Mouse (Mus musculus) heart, embryonic 15.5 days (tissue): Measurements from ENCODE around the gene Prr12. TPM values are rescaled to one million over a fixed set of nuclear protein-coding genes. Genes with fewer than 3 reads are reported as not detected.

ENCODE experiments used
- ATAC-seq: fragments of 200-750 bp; cut with Nextera tagmentation; replicated peaks from 2 replicates; pipeline ENCODE4 v1.8.0; 2017; ENCODE audit warnings: low read depth, moderate TSS enrichment; ENCODE audit not compliant: insufficient number of reproducible peaks, insufficient read depth, low FRiP score
- H3K27ac ChIP-seq: fragments of 300-500 bp; sonication (generic); 2 replicates; pipeline ENCODE4 v1.5.1; 2015; ENCODE audit warnings: mild to moderate bottlenecking, inconsistent platforms
- H3K27me3 ChIP-seq: fragments of 300-500 bp; sonication (generic); 2 replicates; pipeline ENCODE4 v1.6.1; 2015; ENCODE audit warnings: inconsistent platforms
- H3K36me3 ChIP-seq: fragments of 300-500 bp; sonication (generic); 2 replicates; pipeline ENCODE4 v1.6.1; 2015; ENCODE audit warnings: mild to moderate bottlenecking, inconsistent platforms
- H3K4me1 ChIP-seq: fragments of 300-500 bp; sonication (generic); replicated peaks from 2 replicates; pipeline ENCODE4 v1.6.1; 2015; ENCODE audit warnings: inconsistent platforms
- H3K4me2 ChIP-seq: fragments of 300-500 bp; sonication (generic); 2 replicates; pipeline ENCODE4 v1.6.1; 2015; ENCODE audit warnings: inconsistent platforms, mild to moderate bottlenecking, moderate library complexity
- H3K4me3 ChIP-seq: fragments of 300-500 bp; sonication (generic); 2 replicates; pipeline ENCODE4 v1.5.1; 2015; ENCODE audit warnings: mild to moderate bottlenecking, inconsistent platforms
- H3K9ac ChIP-seq: fragments of 300-500 bp; sonication (generic); 2 replicates; pipeline ENCODE4 v1.6.1; 2015; ENCODE audit warnings: mild to moderate bottlenecking, inconsistent platforms
- H3K9me3 ChIP-seq: fragments of 300-500 bp; sonication (generic); replicated peaks from 2 replicates; pipeline ENCODE4 v1.6.1; 2016; ENCODE audit warnings: inconsistent platforms
- WGBS: fragments of 180-500 bp; shearing (Covaris S2); methylation state at CpG from one replicate; pipeline ENCODE4 v1.1.7; 2015; ENCODE audit warnings: mixed read lengths; 5-methylcytosine and 5-hydroxymethylcytosine counted together
- polyA plus RNA-seq: library from polyadenylated mRNA; unstranded; fragments of >200 nt; fragmentation: Nextera tagmentation; extraction: Ambion mirVana; gene quantifications from 2 replicates; pipeline ENCODE4 v1.2.1, GENCODE M21; 2015

Prr12 gene
- polyA plus RNA-seq, 1 experiment from 2014 or later: 5.0 TPM

GRCm38 (mm10) chr7:45017242-45018061, 35.2 kb downstream of the Prr12 start, which contains the start of gene Rras:
Gene Rras, plus strand, starts transcription at chr7:45017961.
- no peaks in the 10 kb centered on the region for H3K27me3 ChIP-seq
- peaks cover 15% of the 10 kb centered on the region for H3K36me3 ChIP-seq
- ATAC-seq: peak; percentile 89
- H3K9me3 ChIP-seq: no peaks in the 10 kb centered on the region
- under 1% methylated on average over 36 of the region's 36 CpGs for WGBS
- peaks cover 33% of the 10 kb centered on the region for H3K4me1 ChIP-seq
- H3K27ac ChIP-seq: peak within 1 kb of the TSS; percentile 100
- H3K4me2 ChIP-seq: peak within 1 kb of the TSS; percentile 80
- peak within 1 kb of the TSS; percentile 76 for H3K9ac ChIP-seq
- H3K4me3 ChIP-seq: peak within 1 kb of the TSS; percentile 94

DNA sequence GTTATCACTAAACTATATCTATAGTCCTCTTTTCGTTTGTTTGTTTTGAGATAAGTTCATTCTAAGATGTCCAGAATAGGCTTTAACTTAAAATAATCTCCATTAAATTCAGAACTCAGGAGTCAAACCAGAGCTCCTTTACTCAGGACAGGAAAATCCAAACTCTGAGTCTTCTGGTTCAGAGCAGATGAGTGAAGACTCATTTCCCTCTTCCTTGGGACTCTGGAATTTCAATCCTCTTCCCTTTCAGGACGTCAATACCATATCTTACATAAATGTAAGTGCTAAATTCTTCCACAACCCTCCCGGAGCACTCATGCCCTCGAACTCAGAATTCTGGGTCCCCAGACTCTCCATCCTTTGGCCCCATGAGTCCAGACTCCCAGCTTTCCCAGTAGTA, 35.9 kb downstream of the Prr12 start:
- H3K4me3 ChIP-seq: peak overlapping the region; percentile 94
- peaks cover 22% of the 10 kb centered on the region for H3K36me3 ChIP-seq
- peak overlapping the region; percentile 80 for H3K4me2 ChIP-seq
- no peaks in the 10 kb centered on the region for H3K27me3 ChIP-seq
- 1% methylated on average over 4 of the region's 4 CpGs for WGBS
- peaks cover 33% of the 10 kb centered on the region for H3K4me1 ChIP-seq
- no peaks in the 10 kb centered on the region for H3K9me3 ChIP-seq
- ATAC-seq: no peak
- peak overlapping the region; percentile 100 for H3K27ac ChIP-seq
- H3K9ac ChIP-seq: peak overlapping the region; percentile 65

DNA sequence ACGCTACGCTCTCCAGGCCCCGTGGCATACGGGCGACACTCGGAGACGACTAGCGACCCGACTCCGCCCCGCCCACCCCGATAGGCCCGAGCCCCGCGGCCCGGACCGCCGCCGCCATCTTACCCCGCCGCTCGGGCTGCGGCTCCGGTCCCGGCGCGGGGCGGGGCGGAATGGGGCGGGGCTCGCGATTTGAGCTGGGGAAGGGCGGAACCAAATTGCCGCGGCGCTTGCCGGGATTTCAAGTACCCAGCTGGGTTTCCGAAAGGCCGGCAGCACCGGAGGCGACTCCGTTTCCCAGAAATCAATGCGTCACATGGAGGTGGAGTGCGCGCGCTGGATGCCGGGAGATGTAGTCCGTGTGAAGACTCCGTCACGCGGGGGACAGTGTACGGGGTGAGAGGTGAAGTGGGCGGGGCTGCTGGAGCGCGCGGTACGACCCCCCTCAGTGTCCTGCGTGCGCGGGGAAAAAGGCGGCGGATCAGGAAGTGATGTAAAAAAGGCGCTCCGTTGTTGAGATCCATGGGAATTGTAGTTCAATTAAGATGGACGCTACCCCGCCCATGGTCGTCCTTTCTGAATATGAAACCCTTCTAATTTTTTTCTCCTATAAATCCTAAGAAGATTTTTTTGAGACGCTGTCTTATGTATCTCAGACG, 36.6 kb downstream of the Prr12 start, which contains the start of gene Scaf1:
Scaf1 (minus strand) TSS at position 407 of the 656 bp plus-strand sequence.
- Histone ChIP-seq H3K4me1 (peaks cover 33% of the 10 kb centered on the region), H3K36me3 (peaks cover 25% of the 10 kb centered on the region), H3K4me2 (peak within 1 kb of the TSS; percentile 80), H3K9me3 (no peaks in the 10 kb centered on the region), H3K27ac (peak within 1 kb of the TSS; percentile 100), H3K9ac (peak within 1 kb of the TSS; percentile 98), H3K27me3 (no peaks in the 10 kb centered on the region), H3K4me3 (peak within 1 kb of the TSS; percentile 94)
- WGBS: under 1% methylated on average over 69 of the region's 69 CpGs
- ATAC-seq: peak; percentile 84

- Histone ChIP-seq H3K27ac (peak overlapping the region; percentile 100), H3K4me1 (peaks cover 33% of the 10 kb centered on the region), H3K27me3 (no peaks in the 10 kb centered on the region), H3K9me3 (no peaks in the 10 kb centered on the region), H3K4me2 (peak overlapping the region; percentile 80), H3K9ac (peak overlapping the region; percentile 98), H3K4me3 (peak overlapping the region; percentile 94), H3K36me3 (peaks cover 23% of the 10 kb centered on the region)
- no peak for ATAC-seq
- under 1% methylated on average over 20 of the region's 20 CpGs for WGBS
Observed at GRCm38 (mm10) chr7:45015344-45015956, 37.2 kb downstream of the Prr12 start.

DNA sequence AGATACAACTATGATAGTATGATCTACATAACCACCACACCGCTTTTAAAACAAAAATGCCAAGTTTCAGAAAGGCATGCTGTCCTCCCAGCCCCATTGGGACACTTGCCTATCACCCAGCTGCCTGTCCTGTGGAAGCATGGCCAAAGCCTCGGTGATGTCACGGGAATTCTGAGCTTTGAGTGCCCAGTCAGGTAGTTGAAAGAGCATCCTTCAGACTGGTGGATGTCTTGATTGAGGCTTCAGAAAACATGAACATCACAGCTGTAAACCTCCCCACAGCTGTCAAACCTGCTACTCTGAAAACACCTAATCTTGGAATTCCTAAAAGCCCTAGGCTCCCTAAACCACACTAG, 38.6 kb downstream of the Prr12 start:
- peaks cover 22% of the 10 kb centered on the region for H3K4me1 ChIP-seq
- H3K27ac ChIP-seq: no peak overlapping the region
- no peak for ATAC-seq
- H3K27me3 ChIP-seq: no peaks in the 10 kb centered on the region
- no peak overlapping the region for H3K4me3 ChIP-seq
- no peaks in the 10 kb centered on the region for H3K9me3 ChIP-seq
- 0 out of 2 replicates have a peak overlapping the region, but pooled peaks have one; percentile 23 for H3K9ac ChIP-seq
- no peak overlapping the region; the same call in 1 of the 2 replicates for H3K4me2 ChIP-seq
- 89% methylated on average over 3 of the region's 3 CpGs for WGBS
- H3K36me3 ChIP-seq: peaks cover 37% of the 10 kb centered on the region

DNA sequence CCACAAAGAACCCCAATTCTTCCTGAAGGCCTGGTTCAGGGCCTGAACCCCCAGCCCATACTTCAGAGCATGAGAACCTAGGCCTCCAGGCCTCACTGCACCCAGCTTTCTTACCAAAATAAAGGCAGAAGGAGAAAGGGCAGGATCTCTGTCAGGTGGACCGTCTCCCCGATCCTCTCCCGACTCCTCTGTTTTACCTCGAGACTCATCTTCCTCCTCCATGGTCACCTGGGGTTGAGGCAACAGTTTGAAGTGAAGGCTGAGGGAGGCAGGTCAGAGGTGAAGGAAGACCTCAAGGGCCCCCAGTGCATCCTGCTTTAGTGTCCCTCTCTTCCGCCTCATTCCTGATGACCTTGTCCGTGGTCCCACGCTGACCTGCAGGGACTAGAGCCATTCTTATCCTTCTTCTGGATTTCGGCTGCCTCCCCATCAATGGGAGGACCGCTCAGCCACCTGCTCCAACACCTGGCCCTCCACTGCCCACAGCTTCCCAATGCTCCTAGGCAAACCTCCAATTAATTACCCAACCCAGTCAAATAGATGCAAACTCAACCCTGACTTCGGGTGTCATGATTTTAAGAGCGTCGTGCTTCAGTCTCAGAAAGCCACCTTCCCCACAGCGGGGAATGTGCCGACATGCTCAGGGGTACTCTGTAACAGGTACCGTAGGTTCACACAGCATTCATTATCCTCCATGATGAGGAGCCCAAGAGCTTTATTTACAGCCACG, 39.1 kb downstream of the Prr12 start:
- no peak overlapping the region for H3K4me2 ChIP-seq
- H3K36me3 ChIP-seq: peaks cover 42% of the 10 kb centered on the region
- H3K4me3 ChIP-seq: no peak overlapping the region
- ATAC-seq: no peak
- H3K9ac ChIP-seq: no peak overlapping the region
- peaks cover 17% of the 10 kb centered on the region for H3K4me1 ChIP-seq
- no peak overlapping the region for H3K27ac ChIP-seq
- no peaks in the 10 kb centered on the region for H3K9me3 ChIP-seq
- WGBS: 93% methylated on average over 16 of the region's 16 CpGs
- no peaks in the 10 kb centered on the region for H3K27me3 ChIP-seq

DNA sequence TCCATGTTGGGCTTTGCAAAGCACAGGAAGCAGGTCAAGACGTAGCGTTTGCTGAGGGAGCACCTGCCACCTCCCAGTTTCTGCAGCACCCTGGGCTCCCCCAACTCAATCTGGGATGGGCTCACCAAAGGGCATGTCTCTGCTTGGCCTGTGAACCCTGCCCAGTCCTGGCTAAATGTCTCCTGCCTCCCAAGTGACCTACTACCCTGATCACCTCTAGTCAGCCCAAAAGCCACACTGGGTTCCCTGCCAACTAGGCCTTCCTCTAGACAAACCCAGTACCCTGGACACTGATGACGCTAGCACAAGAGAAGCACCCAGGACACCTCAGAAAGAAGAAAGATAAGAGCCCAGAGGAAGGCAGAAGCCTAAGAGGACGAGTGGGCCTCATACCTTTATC, 39.9 kb downstream of the Prr12 start:
- WGBS: 80% methylated on average over 4 of the region's 4 CpGs
- Histone ChIP-seq H3K36me3 (peaks cover 49% of the 10 kb centered on the region), H3K9ac (no peak overlapping the region)

GRCm38 (mm10) chr7:45012011-45012410, 40.7 kb downstream of the Prr12 start:
- Histone ChIP-seq H3K4me1 (peaks cover 13% of the 10 kb centered on the region), H3K27me3 (no peaks in the 10 kb centered on the region), H3K9me3 (no peaks in the 10 kb centered on the region), H3K36me3 (peaks cover 57% of the 10 kb centered on the region), H3K27ac (no peak overlapping the region), H3K9ac (no peak overlapping the region), H3K4me2 (no peak overlapping the region), H3K4me3 (no peak overlapping the region)
- 93% methylated on average over 6 of the region's 6 CpGs for WGBS
- ATAC-seq: no peak

More for the DNA sequence above, 39.9 kb downstream of the Prr12 start:
- H3K27me3 ChIP-seq: no peaks in the 10 kb centered on the region
- H3K4me2 ChIP-seq: no peak overlapping the region
- no peak for ATAC-seq
- peaks cover 13% of the 10 kb centered on the region for H3K4me1 ChIP-seq
- no peak overlapping the region for H3K27ac ChIP-seq
- no peak overlapping the region for H3K4me3 ChIP-seq
- no peaks in the 10 kb centered on the region for H3K9me3 ChIP-seq

DNA sequence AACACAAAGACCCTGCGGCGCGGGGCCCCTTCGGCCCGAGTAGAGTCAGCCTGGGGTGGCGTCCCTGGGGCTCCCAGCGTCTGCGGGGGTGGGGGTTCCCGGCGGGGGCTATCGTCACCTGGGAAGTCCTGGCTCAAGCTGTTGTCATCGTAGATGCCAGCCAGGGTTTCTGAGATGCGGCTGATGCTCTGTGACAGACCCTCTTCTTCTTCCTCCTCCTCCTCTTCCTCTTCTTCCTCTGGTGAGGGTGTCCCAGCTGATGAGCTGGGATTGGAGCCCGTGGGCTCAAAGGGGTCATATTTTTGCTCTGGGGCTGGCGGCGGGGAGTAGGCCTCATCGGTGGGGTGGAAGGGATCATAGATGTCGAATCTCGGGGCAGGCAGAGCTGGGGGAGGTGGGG, 44.3 kb downstream of the Prr12 start:
- H3K4me2 ChIP-seq: no peak overlapping the region
- no peaks in the 10 kb centered on the region for H3K27me3 ChIP-seq
- H3K9ac ChIP-seq: no peak overlapping the region
- peaks cover 91% of the 10 kb centered on the region for H3K36me3 ChIP-seq
- H3K4me1 ChIP-seq: peaks cover 5% of the 10 kb centered on the region
- no peak for ATAC-seq
- no peak overlapping the region for H3K4me3 ChIP-seq
- H3K9me3 ChIP-seq: no peaks in the 10 kb centered on the region
- H3K27ac ChIP-seq: no peak overlapping the region
- 93% methylated on average over 19 of the region's 19 CpGs for WGBS

DNA sequence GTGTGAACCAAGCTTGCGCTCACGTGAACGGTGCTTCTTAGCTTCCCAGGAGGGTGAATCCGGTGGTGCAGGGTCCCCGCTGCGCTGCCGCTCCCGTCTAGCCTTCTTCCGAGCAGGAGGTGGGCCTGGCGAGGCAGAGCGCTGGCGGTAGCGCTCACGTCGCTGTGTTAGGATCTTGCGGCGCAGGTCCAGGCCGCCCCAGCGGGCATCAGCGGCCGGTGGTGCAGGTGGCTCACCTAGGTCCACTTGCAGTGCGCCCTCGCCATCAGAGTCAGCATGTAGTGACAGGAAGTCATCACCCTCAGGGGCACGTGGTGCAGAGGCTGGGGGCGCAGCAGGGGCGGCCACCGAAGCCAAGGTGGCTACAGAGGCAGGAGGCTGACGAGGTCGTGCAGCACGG, 44.8 kb downstream of the Prr12 start:
- H3K9me3 ChIP-seq: no peaks in the 10 kb centered on the region
- H3K36me3 ChIP-seq: peaks cover 93% of the 10 kb centered on the region
- H3K27me3 ChIP-seq: no peaks in the 10 kb centered on the region
- H3K9ac ChIP-seq: no peak overlapping the region
- no peak overlapping the region for H3K4me3 ChIP-seq
- WGBS: 91% methylated on average over 30 of the region's 30 CpGs
- no peak overlapping the region for H3K27ac ChIP-seq
- H3K4me2 ChIP-seq: no peak overlapping the region
- peaks cover 5% of the 10 kb centered on the region for H3K4me1 ChIP-seq
- ATAC-seq: no peak

DNA sequence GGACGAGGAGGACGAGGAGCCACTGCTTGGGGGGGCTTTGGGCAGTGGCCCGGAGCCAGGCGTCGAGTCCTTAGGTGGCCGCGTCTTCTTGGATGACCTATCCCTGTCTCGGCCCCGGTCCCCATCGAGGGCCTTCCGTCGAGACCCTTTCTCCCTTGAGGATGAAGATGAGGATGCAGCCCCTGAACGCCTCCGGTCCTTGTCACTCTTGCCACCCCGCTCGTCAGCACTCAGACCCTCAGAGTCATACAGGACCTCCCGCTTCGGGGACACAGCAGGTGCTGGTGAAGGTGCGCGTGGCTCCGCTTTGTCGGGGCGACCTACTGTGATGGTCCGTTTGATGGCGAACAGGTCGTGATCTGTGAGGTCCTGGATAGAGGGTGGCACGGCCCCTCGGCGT, 45.5 kb downstream of the Prr12 start:
- peaks cover 5% of the 10 kb centered on the region for H3K4me1 ChIP-seq
- no peak for ATAC-seq
- no peak overlapping the region for H3K27ac ChIP-seq
- no peaks in the 10 kb centered on the region for H3K9me3 ChIP-seq
- WGBS: 95% methylated on average over 29 of the region's 29 CpGs
- H3K36me3 ChIP-seq: peaks cover 94% of the 10 kb centered on the region
- no peak overlapping the region for H3K9ac ChIP-seq
- H3K4me3 ChIP-seq: no peak overlapping the region
- no peaks in the 10 kb centered on the region for H3K27me3 ChIP-seq
- H3K4me2 ChIP-seq: no peak overlapping the region
